Mouse (Mus musculus): ENCODE measurements around the gene Cyp2d9.

GRCm38 (mm10) chr15:82402741-82403140 is 30.5 kb upstream of the Cyp2d9 start:
- TF ChIP-seq POLR2A (IDR thresholded peaks at IDR 0.05; ENCODE audit: borderline replicate concordance, extremely low read depth, insufficient read depth, insufficient read length, poor library complexity, severe bottlenecking) (no peak), CTCF (IDR thresholded peaks at IDR 0.05; ENCODE audit: borderline replicate concordance, extremely low read depth, insufficient read depth, insufficient read length) (no peak)
